Mouse (Mus musculus) myocyte (in vitro differentiated cells): ENCODE measurements around the gene Atat1. TPM values are rescaled to one million over a fixed set of nuclear protein-coding genes. Genes with fewer than 3 reads are reported as not detected.

ENCODE experiments used
- H3K27me3 ChIP-seq: one replicate; pipeline ENCODE4 v1.6.1; 2011; ENCODE audit not compliant: control insufficient read depth, insufficient read depth, insufficient read length
- H3K36me3 ChIP-seq: one replicate; pipeline ENCODE4 v1.6.1; 2011; ENCODE audit not compliant: control insufficient read depth, insufficient read depth
- H3K4me2 ChIP-seq: one replicate; pipeline ENCODE4 v1.6.1; 2011; ENCODE audit warnings: low read depth, control low read depth
- H3K4me3 ChIP-seq: one replicate; pipeline ENCODE4 v1.5.1; 2011; ENCODE audit warnings: mild to moderate bottlenecking, control low read depth, moderate library complexity
- H3K79me2 ChIP-seq: one replicate; pipeline ENCODE4 v1.6.1; 2011; ENCODE audit not compliant: control insufficient read depth, insufficient read depth
- H3ac ChIP-seq: one replicate; pipeline ENCODE4 v1.6.1; 2011; ENCODE audit not compliant: control insufficient read depth, insufficient read length
- CEBPB ChIP-seq: IDR thresholded peaks from 2 replicates; pipeline ENCODE4 v1.6.1; 2011; ENCODE audit warnings: mild to moderate bottlenecking, moderate library complexity; ENCODE audit not compliant: poor library complexity, insufficient read depth, severe bottlenecking
- E2F4 ChIP-seq: IDR thresholded peaks from one replicate; pipeline ENCODE4 v1.6.1; 2011; ENCODE audit warnings: mild to moderate bottlenecking, control low read depth, moderate library complexity; ENCODE audit not compliant: insufficient read depth
- MAX ChIP-seq: IDR thresholded peaks from one replicate; pipeline ENCODE4 v1.6.1; 2011; ENCODE audit warnings: low read depth, mild to moderate bottlenecking, control low read depth
- MYOD1 ChIP-seq, 3 experiments: IDR thresholded peaks; one replicate each; pipeline ENCODE4 v1.6.1; 2011; ENCODE audit warnings: control low read depth in 2 of 3, low read depth in 2 of 3, mild to moderate bottlenecking in 2 of 3, moderate library complexity in 1 of 3; ENCODE audit not compliant: insufficient read length in 2 of 3, control insufficient read depth in 1 of 3
- MYOG ChIP-seq, 3 experiments: IDR thresholded peaks; one replicate each; pipeline ENCODE4 v1.6.1; 2011; ENCODE audit warnings: control low read depth in 2 of 3, low read depth in 2 of 3, mild to moderate bottlenecking in 2 of 3; ENCODE audit not compliant: insufficient read length in 2 of 3, control insufficient read depth in 1 of 3, insufficient read depth in 1 of 3
- POLR2A ChIP-seq: IDR thresholded peaks from one replicate; pipeline ENCODE4 v1.6.1; 2011; ENCODE audit warnings: low read depth, mild to moderate bottlenecking, control low read depth, moderate library complexity; ENCODE audit not compliant: insufficient read length
- POLR2AphosphoS2 ChIP-seq: IDR thresholded peaks from one replicate; pipeline ENCODE4 v1.6.1; 2011; ENCODE audit warnings: low read depth, control low read depth; ENCODE audit not compliant: insufficient read length
- REST ChIP-seq: IDR thresholded peaks from one replicate; pipeline ENCODE4 v1.6.1; 2011; ENCODE audit warnings: mild to moderate bottlenecking, control low read depth, moderate library complexity; ENCODE audit not compliant: insufficient read depth, insufficient read length
- SRF ChIP-seq: IDR thresholded peaks from one replicate; pipeline ENCODE4 v1.6.1; 2011; ENCODE audit warnings: low read depth; ENCODE audit not compliant: control insufficient read depth, insufficient read length
- TCF12 ChIP-seq: IDR thresholded peaks from one replicate; pipeline ENCODE4 v1.6.1; 2011; ENCODE audit warnings: mild to moderate bottlenecking, control low read depth; ENCODE audit not compliant: poor library complexity, insufficient read depth, severe bottlenecking
- TCF3 ChIP-seq: IDR thresholded peaks from one replicate; pipeline ENCODE4 v1.6.1; 2011; ENCODE audit warnings: low read depth, control low read depth; ENCODE audit not compliant: insufficient read length
- USF1 ChIP-seq: IDR thresholded peaks from one replicate; pipeline ENCODE4 v1.6.1; 2011; ENCODE audit warnings: low read depth, mild to moderate bottlenecking, control low read depth, moderate library complexity
- polyA plus RNA-seq: library from polyadenylated mRNA; unstranded; fragments of >200 nt; fragmentation: generic; extraction: Trizol; gene quantifications from one replicate; pipeline ENCODE4 v1.2.1, GENCODE M21; 2012; ENCODE audit warnings: missing spikeins

Gene Atat1
- polyA plus RNA-seq, 1 experiment = 23.1 TPM

- Histone ChIP-seq H3K27me3 (no peaks in the 10 kb centered on the region), H3K36me3 (peaks cover 18% of the 10 kb centered on the region), H3K79me2 (peaks cover 85% of the 10 kb centered on the region), H3K4me2 (peak overlapping the region; percentile 99), H3ac (no peak overlapping the region), H3K4me3 (peak overlapping the region; percentile 90)
- TF ChIP-seq MYOG (IDR thresholded peaks at IDR 0.05; ENCODE audit: control insufficient read depth in 1 of 3, insufficient read depth in 1 of 3, insufficient read length in 2 of 3, low read depth in 2 of 3) (no peak), POLR2AphosphoS2 (no peak), TCF12 (no peak), MYOD1 (IDR thresholded peaks at IDR 0.05; ENCODE audit: control insufficient read depth in 1 of 3, insufficient read length in 2 of 3, low read depth in 2 of 3) (no peak), SRF (no peak), POLR2A (no peak), TCF3 (no peak), USF1 (no peak), CEBPB (no peak), MAX (no peak), REST (no peak), E2F4 (no peak)
These were observed 38.8 kb downstream of the Atat1 start for GRCm38 (mm10) chr17:35870884-35871696.

DNA sequence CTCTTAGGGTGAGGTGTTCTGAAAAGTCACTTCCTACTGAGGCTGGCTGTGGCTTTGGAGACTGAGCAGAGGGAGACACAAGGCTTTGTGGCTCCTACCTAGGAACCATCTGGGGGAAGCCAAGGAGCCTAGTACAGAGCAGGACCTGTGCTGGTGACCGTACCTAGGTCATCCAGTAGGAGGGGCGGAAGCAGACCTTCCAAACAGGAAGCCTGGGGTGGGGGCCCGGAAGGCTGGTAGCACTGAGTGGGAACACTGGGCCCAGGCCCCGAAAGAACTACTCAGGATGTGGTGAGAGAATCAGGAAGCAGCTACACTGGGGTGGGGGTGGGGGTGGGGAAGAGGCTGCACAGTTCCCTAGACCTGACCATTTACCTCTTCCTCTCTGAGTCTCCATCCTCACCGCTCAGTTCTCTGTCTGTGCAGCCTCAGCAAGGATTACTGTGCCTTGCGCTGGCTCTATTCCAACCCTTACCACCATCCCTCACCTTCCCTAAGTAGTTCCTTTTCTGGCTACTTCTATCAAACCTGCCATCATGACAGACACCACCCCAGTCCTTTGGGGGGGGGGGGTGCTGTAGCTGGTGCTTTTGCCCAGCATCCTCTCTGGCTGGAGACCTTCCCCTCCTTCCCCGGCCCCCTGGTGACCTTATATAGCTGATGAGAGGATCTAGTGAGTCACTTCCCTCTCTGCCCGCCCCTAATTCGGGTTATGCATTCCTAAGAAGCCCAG is 39.6 kb downstream of the Atat1 start:
- no peaks in the 10 kb centered on the region for H3K27me3 ChIP-seq
- H3K4me2 ChIP-seq = peak overlapping the region; percentile 99
- peak overlapping the region; percentile 90 for H3K4me3 ChIP-seq
- peaks cover 14% of the 10 kb centered on the region for H3K36me3 ChIP-seq
- H3K79me2 ChIP-seq = peaks cover 82% of the 10 kb centered on the region
- TF ChIP-seq CEBPB (no peak), E2F4 (no peak), MYOG (IDR thresholded peaks at IDR 0.05; ENCODE audit: control insufficient read depth in 1 of 3, insufficient read depth in 1 of 3, insufficient read length in 2 of 3, low read depth in 2 of 3) (no peak), MYOD1 (IDR thresholded peaks at IDR 0.05; ENCODE audit: control insufficient read depth in 1 of 3, insufficient read length in 2 of 3, low read depth in 2 of 3) (no peak), POLR2A (no peak), POLR2AphosphoS2 (peak; percentile 14), SRF (peak; percentile 65), USF1 (no peak), TCF3 (no peak), MAX (no peak), REST (no peak), TCF12 (no peak)
- H3ac ChIP-seq = no peak overlapping the region

DNA sequence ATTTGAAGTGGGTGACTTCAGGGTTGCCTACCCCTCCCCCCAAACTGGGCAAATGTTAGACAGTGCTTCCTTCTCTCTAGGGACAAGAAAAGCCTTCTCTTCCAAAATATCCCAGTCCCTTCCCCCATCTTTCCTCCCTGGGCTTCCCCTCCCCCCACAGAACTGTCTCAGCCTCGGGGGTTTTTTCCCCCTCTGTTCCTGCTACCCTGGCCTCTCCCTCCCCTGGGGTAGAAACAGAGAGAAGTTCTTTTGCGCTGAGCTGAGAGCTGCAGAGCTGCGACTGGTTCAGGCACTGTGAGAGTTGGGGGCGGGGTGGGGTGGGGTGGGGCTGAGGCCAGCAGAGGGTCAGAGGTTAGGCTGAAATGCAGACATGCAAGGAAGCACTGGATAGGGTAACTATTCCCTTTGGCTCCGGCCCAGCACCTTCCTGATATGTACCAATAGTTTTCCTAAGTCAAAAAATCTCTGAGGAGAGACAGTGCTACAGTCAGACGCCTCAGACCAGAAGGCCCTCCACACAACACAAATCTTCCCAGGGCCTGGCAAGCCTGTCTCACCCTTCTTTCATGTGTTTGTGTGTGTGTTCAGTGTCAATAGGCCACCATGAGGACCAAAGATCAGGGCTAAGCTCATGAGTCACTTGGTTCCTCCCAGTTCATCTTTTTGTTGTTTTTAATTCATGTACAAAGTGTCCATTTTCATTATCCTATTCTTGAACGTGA is 40.4 kb downstream of the Atat1 start:
- no peaks in the 10 kb centered on the region for H3K27me3 ChIP-seq
- peak overlapping the region; percentile 99 for H3K4me2 ChIP-seq
- peaks cover 79% of the 10 kb centered on the region for H3K79me2 ChIP-seq
- no peak for TF ChIP-seq MYOG (IDR thresholded peaks at IDR 0.05; ENCODE audit: control insufficient read depth in 1 of 3, insufficient read depth in 1 of 3, insufficient read length in 2 of 3, low read depth in 2 of 3)
- TF ChIP-seq REST = no peak
- no peak for TF ChIP-seq POLR2A
- TF ChIP-seq MYOD1 (IDR thresholded peaks at IDR 0.05; ENCODE audit: control insufficient read depth in 1 of 3, insufficient read length in 2 of 3, low read depth in 2 of 3) = no peak
- H3K4me3 ChIP-seq = peak overlapping the region; percentile 90
- peaks cover 12% of the 10 kb centered on the region for H3K36me3 ChIP-seq
- peak overlapping the region; percentile 64 for H3ac ChIP-seq

GRCm38 (mm10) chr17:35868961-35869345 is 40.9 kb downstream of the Atat1 start:
- TF ChIP-seq MYOD1 (IDR thresholded peaks at IDR 0.05; ENCODE audit: control insufficient read depth in 1 of 3, insufficient read length in 2 of 3, low read depth in 2 of 3) (no peak), POLR2AphosphoS2 (no peak), SRF (no peak), USF1 (no peak), MYOG (IDR thresholded peaks at IDR 0.05; ENCODE audit: control insufficient read depth in 1 of 3, insufficient read depth in 1 of 3, insufficient read length in 2 of 3, low read depth in 2 of 3) (no peak), CEBPB (no peak), TCF12 (no peak), MAX (no peak), TCF3 (no peak)
- H3K4me3 ChIP-seq = peak overlapping the region; percentile 90
- no peaks in the 10 kb centered on the region for H3K27me3 ChIP-seq
- H3K36me3 ChIP-seq = peaks cover 7% of the 10 kb centered on the region
- peak overlapping the region; percentile 64 for H3ac ChIP-seq
- peak overlapping the region; percentile 99 for H3K4me2 ChIP-seq
- peaks cover 74% of the 10 kb centered on the region for H3K79me2 ChIP-seq
